Mouse (Mus musculus): ENCODE data around the gene Galnt11.

GRCm38 (mm10) chr5:25283988-25284387 is 62.3 kb downstream of the Galnt11 start:
- TF ChIP-seq CTCF (IDR thresholded peaks at IDR 0.05; ENCODE audit: low read depth) (no peak), EP300 (IDR thresholded peaks at IDR 0.05; ENCODE audit: low read depth) (no peak)

All from liver, postnatal 0 days (tissue).